Mouse (Mus musculus) large intestine, adult 2 months (tissue): ENCODE measurements at regions not wholly inside any gene's neighbourhood (a gene's known extent, or its start where the extent isn't known, plus 50 kb on each side); places are given as distances from the start of the nearest gene placed in this dataset.

Experiments
- DNase-seq: peaks from one replicate; pipeline ENCODE4 v3.0.0-alpha.2; 2012; ENCODE audit warnings: low read depth, low spot score
- WGBS: fragments of 180-500 bp; shearing (Covaris S2); methylation state at CpG from one replicate; pipeline ENCODE4 v1.1.7; 2018; 5-methylcytosine and 5-hydroxymethylcytosine counted together

DNA sequence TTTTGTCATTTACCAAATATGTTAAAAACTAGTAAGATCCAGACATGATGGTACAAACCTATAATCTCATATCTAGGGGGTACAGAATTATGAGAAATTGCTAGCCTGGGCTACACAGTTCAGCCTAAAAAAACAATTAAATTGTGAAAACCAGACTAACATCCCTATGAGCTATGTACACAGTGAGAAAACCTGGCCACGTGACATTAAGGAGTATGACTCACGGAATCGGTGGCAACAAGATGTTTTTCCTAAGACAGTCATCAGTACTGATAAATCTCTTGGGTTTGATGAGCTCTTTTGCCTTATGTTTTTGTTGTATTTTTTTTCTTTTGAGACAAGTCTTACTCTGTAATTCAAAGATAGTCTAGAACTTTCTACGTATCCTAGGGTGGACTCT lies 148.6 kb downstream of the Csl start:
- DNase-seq: no peak
- WGBS: 70% methylated on average over 4 of the region's 4 CpGs

DNA sequence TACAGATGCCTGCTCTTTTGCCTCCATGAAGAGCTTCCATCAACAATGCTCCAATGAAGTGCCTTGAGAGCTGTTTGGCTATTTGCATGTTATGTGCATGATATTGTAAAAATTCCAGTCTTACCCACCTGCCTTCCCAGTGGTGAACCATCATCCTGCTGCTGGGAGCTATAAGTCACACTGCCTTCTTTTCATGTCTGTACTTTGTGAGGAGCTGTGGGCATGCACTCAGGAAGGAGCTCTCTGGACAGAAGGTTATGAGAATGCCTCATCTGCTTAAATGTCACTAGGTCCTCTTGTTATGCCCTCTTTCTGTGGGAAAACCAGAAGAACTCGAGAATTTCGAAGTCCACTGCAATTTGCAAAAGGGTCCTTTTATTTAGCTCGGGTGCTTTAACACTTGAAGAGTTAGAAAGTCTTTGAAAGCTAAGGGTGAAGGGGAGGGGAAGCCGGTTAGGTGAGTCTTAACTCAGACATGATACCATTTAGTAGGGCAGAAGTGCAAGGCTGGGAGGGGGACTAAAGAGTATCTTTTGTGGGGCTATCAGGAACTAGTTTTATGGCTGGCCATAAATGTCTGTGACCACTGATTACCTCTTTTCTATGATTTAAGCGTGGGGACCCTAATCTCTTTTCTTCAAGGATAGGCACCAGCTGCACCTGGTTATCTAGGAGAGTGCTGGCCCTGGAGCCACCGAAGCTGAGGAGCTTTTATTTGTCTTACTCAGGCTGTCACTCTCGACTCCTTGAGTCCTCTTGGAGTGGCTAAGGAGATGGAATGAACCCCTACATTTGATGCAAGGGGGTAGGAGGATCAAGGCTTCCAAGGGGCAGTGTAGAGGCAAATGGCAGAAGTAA lies 144.8 kb downstream of the Csl start:
- 15% methylated on average over 7 of the region's 7 CpGs for WGBS
- DNase-seq: no peak

DNA sequence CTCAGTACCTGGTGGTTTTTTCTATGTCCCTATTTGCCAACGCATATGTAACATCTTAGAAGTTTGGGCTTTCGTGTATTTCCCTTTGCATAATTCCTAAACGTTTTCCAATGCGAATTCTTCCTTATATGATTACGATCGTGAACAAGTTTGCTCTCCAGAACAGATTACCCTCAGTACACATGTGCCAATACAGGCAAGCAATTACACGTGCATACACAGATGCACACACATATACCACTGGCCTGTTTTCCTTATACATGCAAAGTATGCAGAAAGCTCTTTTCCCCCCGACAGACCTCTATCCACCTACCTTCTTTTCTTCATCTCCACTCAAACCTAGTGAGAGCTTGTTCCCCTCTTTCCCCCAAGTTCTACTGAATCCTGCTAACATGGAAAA lies 144.1 kb downstream of the Csl start:
- DNase-seq: no peak
- WGBS: 41% methylated on average over 8 of the region's 8 CpGs

DNA sequence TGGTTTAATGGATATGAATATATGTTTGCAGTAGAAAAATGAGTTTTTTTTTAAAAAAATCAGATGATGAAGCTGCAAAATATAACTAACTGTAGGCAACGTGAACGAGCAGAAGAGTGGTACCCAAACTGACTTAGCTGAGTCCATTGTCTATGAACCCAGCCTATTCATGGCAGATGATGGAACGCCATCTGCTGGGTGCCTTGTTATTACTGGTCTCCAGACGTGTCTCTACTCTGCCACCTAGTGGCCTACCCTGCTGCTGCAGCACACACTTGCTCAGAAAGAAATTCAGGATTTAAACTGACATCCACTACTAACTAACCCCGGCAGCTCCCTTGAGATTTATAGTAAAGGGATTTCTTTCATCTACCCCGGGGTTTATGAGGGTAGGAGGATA lies 143.7 kb downstream of the Csl start:
- peak; percentile 47 for DNase-seq
- 6% methylated on average over 6 of the region's 6 CpGs for WGBS

DNA sequence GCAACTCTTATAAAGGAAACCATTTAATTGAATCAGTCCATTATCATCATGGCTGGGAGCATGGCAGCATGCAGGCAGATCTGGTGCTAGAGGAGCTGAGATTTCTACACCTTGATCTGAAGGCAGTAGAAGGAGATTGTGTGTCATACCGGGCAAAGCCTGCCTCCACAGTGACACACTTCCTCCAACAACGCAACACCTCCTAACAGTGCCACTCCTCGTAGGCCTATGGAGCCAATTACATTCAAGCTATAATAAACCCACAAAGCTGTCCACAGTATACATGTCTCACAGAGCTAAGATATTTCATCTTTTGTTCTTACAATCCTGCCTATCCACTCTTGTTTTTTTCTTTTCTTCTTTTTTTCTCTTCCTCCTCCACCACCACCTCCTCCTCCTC lies 141.8 kb downstream of the Csl start:
- WGBS: 58% methylated on average over 3 of the region's 3 CpGs

DNA sequence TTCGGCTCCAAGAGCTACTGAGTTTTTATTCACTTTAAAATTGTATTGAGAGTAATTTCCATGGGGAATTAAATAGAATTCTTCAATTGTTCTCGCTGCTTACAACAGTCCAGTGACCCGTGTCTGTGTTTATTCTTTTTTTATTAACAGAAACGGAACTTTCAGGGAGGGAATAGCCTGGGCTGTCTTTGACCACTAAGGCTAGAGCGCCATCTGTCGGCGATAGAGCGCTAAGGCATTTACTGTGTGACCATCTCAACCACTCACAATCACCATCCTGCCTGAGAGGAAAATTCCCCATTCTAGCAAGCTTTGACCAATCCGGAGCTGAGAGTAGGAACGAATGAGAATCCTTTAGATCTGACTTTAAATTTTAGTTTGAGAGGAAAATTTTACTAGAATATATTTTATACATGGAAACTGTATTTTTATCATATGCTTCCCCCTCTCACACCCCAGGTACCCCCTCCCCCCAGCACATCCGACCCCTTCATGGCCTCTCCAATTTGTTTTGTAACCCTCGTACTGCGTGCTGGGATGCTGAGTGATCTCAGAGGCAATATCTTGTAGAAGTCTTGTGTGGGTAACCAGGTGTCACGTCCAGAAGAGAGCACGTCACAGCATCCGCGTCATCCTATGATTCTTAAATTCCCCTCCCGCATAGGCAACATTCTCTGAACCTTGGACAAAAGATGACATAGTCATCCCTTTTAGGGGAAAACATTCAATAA lies 139.9 kb downstream of the Csl start:
- WGBS: 42% methylated on average over 18 of the region's 18 CpGs
- DNase-seq: peak; percentile 69

More for the DNA sequence above, 141.8 kb downstream of the Csl start:
- DNase-seq: no peak

DNA sequence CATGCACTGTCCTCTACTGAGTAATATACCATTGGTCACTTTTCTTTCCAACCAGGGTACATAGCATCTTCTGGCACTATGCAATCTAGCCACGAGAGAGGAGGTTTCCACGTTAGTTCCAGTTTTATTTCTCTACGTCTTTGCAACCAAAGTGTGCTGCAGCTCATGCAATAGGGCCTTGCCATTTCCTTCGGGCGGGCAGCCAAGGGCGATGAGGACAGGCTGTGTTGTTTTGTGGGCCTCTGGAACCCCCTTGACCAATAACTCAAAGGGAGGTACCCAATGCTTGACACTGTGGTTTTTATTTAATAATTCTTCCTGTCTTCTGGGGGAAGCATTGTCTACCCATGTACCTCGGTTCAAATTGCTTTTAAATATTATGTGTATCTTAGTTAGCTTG lies 139.0 kb downstream of the Csl start:
- 62% methylated on average over 7 of the region's 7 CpGs for WGBS
- no peak for DNase-seq

DNA sequence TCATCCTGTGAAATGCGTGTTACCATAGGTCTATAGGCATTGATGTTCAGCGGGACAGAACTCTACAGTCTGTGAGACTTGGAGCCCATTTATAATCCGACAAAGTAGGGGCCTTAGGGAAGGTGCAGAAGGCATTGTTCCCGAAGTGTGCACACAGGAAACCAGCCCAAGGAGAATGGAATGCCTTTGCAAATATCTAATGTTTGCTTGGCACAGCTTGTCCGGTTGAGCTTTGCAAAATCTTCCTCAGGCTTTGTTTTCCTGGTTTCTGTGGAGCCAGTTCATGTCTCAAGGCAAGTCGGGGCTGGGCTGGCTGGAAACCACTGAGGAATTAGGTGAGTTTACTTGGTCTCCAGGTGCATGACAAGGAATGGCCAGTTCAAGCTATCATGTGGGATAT lies 132.1 kb downstream of the Csl start:
- no peak for DNase-seq
- WGBS: 45% methylated on average over 6 of the region's 6 CpGs

DNA sequence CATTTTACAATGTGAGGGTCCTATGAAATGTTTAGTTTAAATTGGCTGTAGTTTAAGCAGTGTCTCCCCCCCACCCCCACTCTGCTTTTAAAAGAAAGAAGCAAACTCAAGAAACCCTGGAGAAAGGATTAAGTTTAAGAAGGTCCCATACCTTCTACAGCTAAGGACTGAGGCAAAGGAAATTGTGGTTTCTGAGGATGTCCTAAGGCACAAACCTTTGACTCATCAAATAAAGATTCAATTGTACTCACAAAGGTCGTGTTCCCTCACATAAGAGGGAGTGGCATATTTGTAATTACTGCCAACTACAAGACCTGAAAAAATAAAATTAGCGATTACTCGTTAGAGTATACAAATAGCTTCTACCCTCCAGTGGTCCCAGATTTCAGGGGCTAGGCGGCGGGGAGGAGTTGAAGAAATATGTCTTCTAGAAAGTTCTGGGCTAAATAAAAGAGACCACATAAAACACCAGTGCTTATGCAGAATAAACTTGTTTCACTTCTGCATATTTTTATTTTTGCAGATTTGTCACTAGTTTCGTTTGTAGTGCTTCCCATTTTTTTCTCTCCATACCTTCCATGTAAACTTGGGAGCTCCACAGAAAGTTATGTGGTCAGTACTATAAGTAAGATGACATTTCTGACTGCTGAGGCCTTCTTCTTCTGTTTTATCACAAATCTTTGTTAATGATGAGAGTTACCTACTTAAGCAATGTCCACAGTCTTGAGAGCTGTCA lies 127.0 kb downstream of the Csl start:
- WGBS: 49% methylated on average over 6 of the region's 6 CpGs
- DNase-seq: no peak

DNA sequence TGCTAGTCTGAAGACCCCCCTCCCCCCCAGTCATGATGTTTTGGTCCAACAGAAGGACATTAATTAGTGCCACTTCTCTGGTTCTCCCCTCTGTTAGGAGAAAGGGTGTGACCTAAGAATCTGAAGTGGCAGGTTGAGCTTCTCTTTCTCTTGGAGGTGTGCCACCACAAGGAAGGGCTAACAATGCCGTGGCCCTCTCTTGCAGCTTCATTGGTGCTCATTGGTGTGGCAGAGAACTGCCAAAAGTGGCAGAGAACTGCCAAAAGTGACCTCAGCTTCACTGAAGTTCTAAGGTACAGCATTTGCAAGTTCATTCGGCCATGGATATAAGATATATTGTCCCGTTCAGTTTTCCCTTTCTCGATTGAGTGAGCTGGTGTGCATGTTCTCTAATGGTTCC lies 123.7 kb downstream of the Csl start:
- WGBS: 69% methylated on average over 4 of the region's 4 CpGs
- DNase-seq: no peak

DNA sequence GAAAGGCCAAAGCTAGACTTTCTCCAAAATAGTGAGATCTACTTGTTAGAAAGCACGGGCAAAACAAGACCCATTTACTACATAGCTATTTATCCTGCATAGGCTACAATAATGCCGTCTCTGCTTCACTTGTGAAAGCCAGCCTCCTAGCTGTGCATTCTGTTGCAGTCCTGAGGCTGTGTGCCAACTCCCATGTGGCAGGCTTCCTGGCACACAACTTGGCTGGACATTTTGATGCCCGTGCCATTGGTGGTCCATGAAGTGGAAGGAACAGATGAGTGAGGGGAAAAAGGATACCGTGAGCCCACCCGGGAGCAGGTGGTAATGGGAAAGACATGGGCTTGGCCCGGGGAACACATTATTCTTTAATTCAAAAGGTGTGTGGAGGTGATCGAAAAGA lies 120.4 kb downstream of the Csl start:
- no peak for DNase-seq
- WGBS: 82% methylated on average over 7 of the region's 7 CpGs

DNA sequence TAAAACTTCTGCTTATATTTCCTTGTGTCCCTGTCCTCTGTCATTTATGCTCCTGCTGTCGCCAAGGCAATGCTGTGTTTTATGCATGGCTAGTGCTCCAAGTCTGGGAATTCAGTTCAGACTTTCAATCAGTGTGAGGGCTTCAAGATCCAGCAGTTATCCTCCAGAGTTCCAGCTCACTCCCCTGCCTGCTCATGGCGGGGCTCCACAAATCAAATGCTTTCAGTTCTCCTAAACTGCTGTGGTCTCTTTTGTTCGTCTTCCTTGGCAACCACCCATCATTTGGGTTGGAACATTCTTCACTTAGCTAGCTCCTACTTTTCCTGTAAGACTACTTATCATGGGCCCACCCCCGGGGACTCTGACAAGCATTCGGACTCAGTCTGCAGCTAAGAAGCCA lies 120.0 kb downstream of the Csl start:
- no peak for DNase-seq
- 67% methylated on average over 5 of the region's 5 CpGs for WGBS

DNA sequence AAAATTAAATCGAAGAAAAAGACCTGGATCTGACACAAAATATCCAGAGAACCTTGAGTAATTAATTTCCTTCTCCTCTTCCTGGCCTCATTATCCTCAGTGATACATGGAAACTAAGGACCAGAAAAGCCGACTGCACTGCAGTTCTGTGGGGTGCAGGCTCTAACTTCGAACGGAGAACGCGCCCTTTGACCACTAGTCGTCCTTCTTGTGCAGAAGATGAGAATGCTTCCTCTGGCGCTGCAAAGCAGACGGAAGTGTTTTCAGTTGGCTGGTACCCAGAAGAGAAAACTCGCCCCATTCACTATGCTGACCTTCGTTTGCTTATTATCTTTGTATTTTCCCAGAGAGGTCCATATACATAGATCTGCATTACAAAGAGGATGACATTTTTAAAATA lies 117.7 kb downstream of the Csl start:
- peak; percentile 73 for DNase-seq
- 7% methylated on average over 11 of the region's 11 CpGs for WGBS

DNA sequence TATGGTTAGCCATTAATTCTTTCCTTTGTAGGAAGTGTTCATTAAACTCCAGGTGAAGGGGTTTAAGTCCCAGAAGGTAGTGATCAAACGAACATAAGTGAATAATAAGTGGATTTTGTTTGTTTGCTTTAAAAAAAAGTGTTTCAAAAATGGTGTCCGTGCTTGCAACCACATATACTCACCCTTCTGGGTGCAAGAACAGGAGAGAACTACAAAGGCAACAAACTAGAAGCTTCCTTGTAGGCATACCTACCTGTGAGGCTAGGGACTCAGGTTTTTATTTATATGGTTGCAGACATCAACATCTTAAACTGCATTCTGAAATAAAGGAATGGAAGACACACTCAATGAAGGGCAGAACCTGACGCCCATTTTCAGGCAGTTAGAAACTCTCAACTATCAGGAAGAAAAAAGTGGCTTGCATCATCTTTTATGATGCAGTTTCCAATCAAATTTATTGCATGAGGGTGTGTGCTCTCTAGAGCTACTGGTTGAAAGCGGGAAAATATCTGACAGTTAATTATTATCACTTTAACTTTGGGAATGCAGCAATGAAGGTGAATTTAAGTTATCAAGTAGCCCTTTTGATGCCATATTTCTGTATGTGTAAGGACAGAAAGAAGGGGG lies 117.1 kb downstream of the Csl start:
- 23% methylated on average over 4 of the region's 4 CpGs for WGBS
- DNase-seq: peak; percentile 25

DNA sequence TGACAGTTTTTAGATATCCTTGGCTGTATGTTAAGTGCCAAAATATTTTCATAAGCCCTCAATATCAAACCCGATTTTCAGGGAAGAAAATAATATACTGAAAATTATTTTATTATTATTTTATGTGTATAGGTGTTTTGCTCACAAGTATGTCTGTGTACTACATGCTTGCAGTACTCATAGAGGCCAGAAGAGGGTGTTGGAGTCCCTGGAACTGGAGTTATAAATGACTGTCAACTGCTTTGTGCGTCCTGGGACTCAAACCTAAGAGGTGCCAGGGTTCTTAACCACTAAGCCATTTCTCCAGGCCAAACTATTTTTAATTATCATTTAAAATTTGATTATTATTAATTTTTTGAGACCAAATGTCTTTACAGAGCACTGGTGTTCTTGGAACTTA lies 114.5 kb downstream of the Csl start:
- DNase-seq: no peak
- WGBS: 60% methylated on average over 2 of the region's 2 CpGs

DNA sequence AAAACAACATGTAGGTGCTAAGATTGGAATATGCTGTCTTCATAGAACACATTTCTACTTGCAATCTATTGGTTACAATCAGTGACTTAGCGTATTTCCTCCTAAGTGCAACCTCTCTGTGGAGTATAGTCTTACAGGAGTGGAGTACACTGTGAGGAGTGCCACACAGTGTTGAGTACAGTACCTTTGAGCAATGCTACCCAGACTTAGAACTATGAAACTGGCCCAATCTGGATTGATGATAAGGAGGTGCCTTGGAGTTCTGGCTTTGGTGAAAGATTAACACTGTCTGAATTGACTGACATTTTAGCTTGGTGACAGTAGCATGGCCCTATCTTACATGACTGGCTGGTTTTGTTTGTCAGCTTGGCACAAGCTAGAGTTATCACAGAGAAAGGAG lies 107.4 kb downstream of the Csl start:
- WGBS: 61% methylated on average over 1 of the region's 1 CpGs
- DNase-seq: no peak

DNA sequence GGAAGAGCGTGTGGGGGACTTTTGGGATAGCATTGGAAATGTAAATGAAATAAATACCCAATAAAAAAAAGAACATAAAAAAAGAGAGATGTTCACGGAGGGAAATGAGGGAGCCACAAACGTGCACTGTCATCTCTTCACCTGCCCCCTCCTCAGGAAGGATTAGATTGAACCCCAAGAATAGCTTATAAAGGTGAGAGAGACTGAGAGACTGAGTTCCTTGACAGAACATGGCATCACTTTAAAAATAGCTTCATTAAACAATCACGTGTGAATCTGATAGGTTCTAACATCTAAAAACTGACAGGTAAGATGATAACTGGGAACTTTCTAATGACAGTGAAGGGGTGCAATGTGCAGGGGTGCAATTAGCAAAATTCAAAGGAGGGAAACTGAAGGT lies 105.2 kb downstream of the Csl start:
- WGBS: 88% methylated on average over 4 of the region's 4 CpGs
- no peak for DNase-seq

DNA sequence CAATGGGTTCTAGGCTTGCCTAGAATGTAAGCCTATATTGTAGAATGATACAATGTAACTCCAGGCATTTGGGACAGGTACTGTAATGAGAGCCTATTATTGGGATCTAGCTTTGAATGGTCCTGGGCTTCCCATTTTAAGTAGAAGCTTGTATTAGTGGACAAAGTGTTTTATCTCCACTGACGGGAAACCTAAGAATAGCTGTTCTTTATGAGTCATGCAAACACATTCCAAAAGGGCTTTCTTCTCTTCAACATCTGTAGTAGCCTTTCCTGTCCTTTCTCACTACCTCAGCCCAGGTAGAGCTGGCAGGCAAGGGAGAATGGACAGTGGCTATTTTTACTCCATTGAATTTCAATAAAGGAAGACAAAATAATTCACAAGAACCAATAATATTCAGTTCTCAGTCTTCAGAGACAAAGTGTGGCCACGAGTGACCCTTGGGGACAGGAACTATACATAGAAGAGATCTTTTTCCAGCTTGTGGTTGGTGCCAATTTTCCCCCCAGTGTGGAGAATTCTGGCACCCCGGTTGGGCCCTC lies 82.8 kb downstream of the Csl start:
- DNase-seq: no peak

DNA sequence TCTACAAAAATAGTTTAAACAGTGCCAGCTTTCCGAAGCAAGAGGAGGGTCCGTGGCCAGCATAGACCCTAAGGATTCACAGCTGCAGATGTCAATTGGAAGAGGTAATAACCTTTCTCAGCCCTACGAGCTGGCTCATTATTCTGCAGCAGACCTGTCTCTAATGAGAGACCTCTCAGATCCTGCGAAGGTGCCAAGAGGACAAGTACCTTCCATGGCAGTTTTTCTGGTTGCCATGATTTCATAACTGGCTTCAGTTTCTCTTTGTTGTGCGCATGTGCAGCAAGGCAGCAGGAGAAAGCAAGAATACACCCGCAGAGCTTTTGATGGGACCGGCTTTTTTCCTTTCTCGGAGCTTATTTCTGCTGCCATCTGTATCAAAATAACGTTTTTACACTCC lies 81.4 kb downstream of the Csl start:
- WGBS: 89% methylated on average over 9 of the region's 9 CpGs
- no peak for DNase-seq

More for the DNA sequence above, 82.8 kb downstream of the Csl start:
- 71% methylated on average over 3 of the region's 3 CpGs for WGBS

DNA sequence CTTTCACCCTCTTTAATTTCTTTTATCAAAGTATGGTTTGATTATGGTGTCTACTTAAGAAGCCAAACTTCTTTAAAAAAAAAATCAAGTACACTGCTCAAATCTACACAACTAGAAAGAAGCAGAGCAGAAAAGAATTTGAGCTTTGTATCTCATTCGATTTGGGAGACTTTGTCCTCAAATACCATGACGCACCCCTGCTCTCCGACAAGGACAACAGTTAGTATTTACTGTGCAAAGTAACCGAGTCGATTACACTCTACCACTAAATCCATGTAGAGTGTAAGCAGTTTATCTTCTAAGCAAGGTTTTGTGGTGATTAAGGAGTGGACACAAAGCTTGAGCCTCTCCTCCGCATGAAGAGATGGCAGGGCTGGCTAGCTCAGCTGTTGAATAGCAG lies 79.6 kb downstream of the Csl start:
- DNase-seq: no peak
- 79% methylated on average over 6 of the region's 6 CpGs for WGBS
